Mouse (Mus musculus): ENCODE measurements around the gene Scarf1. TPM values are rescaled to one million over a fixed set of nuclear protein-coding genes. Genes with fewer than 3 reads are reported as not detected.

Gene Scarf1
- total and polyA plus RNA-seq, 2 experiments from 2014 or later: 3.0 to 3.6 TPM

GRCm38 (mm10) chr11:75544713-75545112, 31.4 kb downstream of the Scarf1 start:
- no peaks in the 10 kb centered on the region for H3K27me3 ChIP-seq (ENCODE audit: insufficient read depth, low read length)
- no peak overlapping the region for H3K4me3 ChIP-seq (ENCODE audit: low read depth, low read length)
- TF ChIP-seq CTCF (IDR thresholded peaks at IDR 0.05): no peak
- H3K27ac ChIP-seq (ENCODE audit: low read depth, low read length): no peak overlapping the region
- H3K9me3 ChIP-seq (ENCODE audit: low read length): no peaks in the 10 kb centered on the region
- H3K4me1 ChIP-seq (ENCODE audit: insufficient read depth, low read length): peaks cover 3% of the 10 kb centered on the region; the same call in 1 of the 2 replicates
- no peak overlapping the region for H3K4me2 ChIP-seq (ENCODE audit: low read depth, low read length, poor library complexity, severe bottlenecking)
- DNase-seq (ENCODE audit: low spot score) (no peak), ATAC-seq (ENCODE audit: low FRiP score) (no peak)
- H3K36me3 ChIP-seq (ENCODE audit: insufficient read depth, low read length): peaks cover 37% of the 10 kb centered on the region
- 83% methylated on average over 9 of the region's 9 CpGs for WGBS
- no peak overlapping the region for H3K9ac ChIP-seq (replicated peaks; ENCODE audit: low read length, poor library complexity, severe bottlenecking)

GRCm38 (mm10) chr11:75546057-75546456, 32.7 kb downstream of the Scarf1 start:
- H3K4me2 ChIP-seq (ENCODE audit: low read depth, low read length, poor library complexity, severe bottlenecking): no peak overlapping the region
- H3K9ac ChIP-seq (replicated peaks; ENCODE audit: low read length, poor library complexity, severe bottlenecking): no peak overlapping the region
- DNase-seq (ENCODE audit: low spot score) (no peak), ATAC-seq (ENCODE audit: low FRiP score) (no peak)
- no peak for TF ChIP-seq CTCF (IDR thresholded peaks at IDR 0.05)
- no peaks in the 10 kb centered on the region for H3K27me3 ChIP-seq (ENCODE audit: insufficient read depth, low read length)
- H3K4me1 ChIP-seq (ENCODE audit: insufficient read depth, low read length): peaks cover 2% of the 10 kb centered on the region; the same call in 1 of the 2 replicates
- H3K9me3 ChIP-seq (ENCODE audit: low read length): no peaks in the 10 kb centered on the region
- H3K4me3 ChIP-seq (ENCODE audit: low read depth, low read length): no peak overlapping the region
- 73% methylated on average over 4 of the region's 4 CpGs for WGBS
- H3K36me3 ChIP-seq (ENCODE audit: insufficient read depth, low read length): peaks cover 39% of the 10 kb centered on the region
- H3K27ac ChIP-seq (ENCODE audit: low read depth, low read length): no peak overlapping the region

- H3K9ac ChIP-seq (replicated peaks; ENCODE audit: low read length, poor library complexity, severe bottlenecking): no peak overlapping the region
- H3K9me3 ChIP-seq (ENCODE audit: low read length): no peaks in the 10 kb centered on the region
- TF ChIP-seq CTCF (IDR thresholded peaks at IDR 0.05): no peak
- no peak for ATAC-seq (ENCODE audit: low FRiP score)
- 58% methylated on average over 5 of the region's 5 CpGs for WGBS
- DNase-seq (ENCODE audit: low spot score): no peak
- H3K4me1 ChIP-seq (ENCODE audit: insufficient read depth, low read length): no peaks in the 10 kb centered on the region
- H3K36me3 ChIP-seq (ENCODE audit: insufficient read depth, low read length): peaks cover 35% of the 10 kb centered on the region
- no peak overlapping the region for H3K4me3 ChIP-seq (ENCODE audit: low read depth, low read length)
- no peak overlapping the region for H3K27ac ChIP-seq (ENCODE audit: low read depth, low read length)
- H3K4me2 ChIP-seq (ENCODE audit: low read depth, low read length, poor library complexity, severe bottlenecking): no peak overlapping the region
- H3K27me3 ChIP-seq (ENCODE audit: insufficient read depth, low read length): no peaks in the 10 kb centered on the region
These were observed 36.3 kb downstream of the Scarf1 start for GRCm38 (mm10) chr11:75549658-75550111.

- no peak overlapping the region for H3K4me3 ChIP-seq (ENCODE audit: low read depth, low read length)
- no peak for DNase-seq (ENCODE audit: low spot score)
- H3K27ac ChIP-seq (ENCODE audit: low read depth, low read length): no peak overlapping the region
- no peak for ATAC-seq (ENCODE audit: low FRiP score)
- H3K27me3 ChIP-seq (ENCODE audit: insufficient read depth, low read length): no peaks in the 10 kb centered on the region
- peaks cover 29% of the 10 kb centered on the region for H3K36me3 ChIP-seq (ENCODE audit: insufficient read depth, low read length)
- 64% methylated on average over 12 of the region's 12 CpGs for WGBS
- no peaks in the 10 kb centered on the region for H3K4me1 ChIP-seq (ENCODE audit: insufficient read depth, low read length)
- no peak for TF ChIP-seq CTCF (IDR thresholded peaks at IDR 0.05)
- no peak overlapping the region for H3K4me2 ChIP-seq (ENCODE audit: low read depth, low read length, poor library complexity, severe bottlenecking)
- no peak overlapping the region for H3K9ac ChIP-seq (replicated peaks; ENCODE audit: low read length, poor library complexity, severe bottlenecking)
- H3K9me3 ChIP-seq (ENCODE audit: low read length): no peaks in the 10 kb centered on the region
These were observed 37.0 kb downstream of the Scarf1 start for GRCm38 (mm10) chr11:75550200-75550946.

GRCm38 (mm10) chr11:75551321-75551720, 38.0 kb downstream of the Scarf1 start:
- no peak for ATAC-seq (ENCODE audit: low FRiP score)
- no peak for TF ChIP-seq CTCF (IDR thresholded peaks at IDR 0.05)
- Histone ChIP-seq H3K9me3 (ENCODE audit: low read length) (no peaks in the 10 kb centered on the region), H3K4me3 (ENCODE audit: low read depth, low read length) (no peak overlapping the region), H3K4me2 (ENCODE audit: low read depth, low read length, poor library complexity, severe bottlenecking) (no peak overlapping the region), H3K4me1 (ENCODE audit: insufficient read depth, low read length) (no peaks in the 10 kb centered on the region), H3K9ac (replicated peaks; ENCODE audit: low read length, poor library complexity, severe bottlenecking) (0 out of 2 replicates have a peak overlapping the region, but pooled peaks have one; percentile 13), H3K27ac (ENCODE audit: low read depth, low read length) (no peak overlapping the region), H3K36me3 (ENCODE audit: insufficient read depth, low read length) (peaks cover 21% of the 10 kb centered on the region), H3K27me3 (ENCODE audit: insufficient read depth, low read length) (no peaks in the 10 kb centered on the region)
- 81% methylated on average over 5 of the region's 5 CpGs for WGBS
- DNase-seq (ENCODE audit: low spot score): no peak

GRCm38 (mm10) chr11:75551961-75552441, 38.7 kb downstream of the Scarf1 start:
- Histone ChIP-seq H3K4me3 (ENCODE audit: low read depth, low read length) (no peak overlapping the region), H3K9ac (replicated peaks; ENCODE audit: low read length, poor library complexity, severe bottlenecking) (no peak overlapping the region), H3K4me2 (ENCODE audit: low read depth, low read length, poor library complexity, severe bottlenecking) (no peak overlapping the region), H3K36me3 (ENCODE audit: insufficient read depth, low read length) (peaks cover 15% of the 10 kb centered on the region), H3K9me3 (ENCODE audit: low read length) (no peaks in the 10 kb centered on the region), H3K4me1 (ENCODE audit: insufficient read depth, low read length) (no peaks in the 10 kb centered on the region), H3K27me3 (ENCODE audit: insufficient read depth, low read length) (no peaks in the 10 kb centered on the region), H3K27ac (ENCODE audit: low read depth, low read length) (no peak overlapping the region)
- 42% methylated on average over 9 of the region's 9 CpGs for WGBS
- TF ChIP-seq CTCF (IDR thresholded peaks at IDR 0.05): no peak
- no peak for DNase-seq (ENCODE audit: low spot score)
- no peak for ATAC-seq (ENCODE audit: low FRiP score)

All from midbrain, postnatal 0 days (tissue).